13 mouse cellular contexts compared by ENCODE assay signal in the genomic region with DNA sequence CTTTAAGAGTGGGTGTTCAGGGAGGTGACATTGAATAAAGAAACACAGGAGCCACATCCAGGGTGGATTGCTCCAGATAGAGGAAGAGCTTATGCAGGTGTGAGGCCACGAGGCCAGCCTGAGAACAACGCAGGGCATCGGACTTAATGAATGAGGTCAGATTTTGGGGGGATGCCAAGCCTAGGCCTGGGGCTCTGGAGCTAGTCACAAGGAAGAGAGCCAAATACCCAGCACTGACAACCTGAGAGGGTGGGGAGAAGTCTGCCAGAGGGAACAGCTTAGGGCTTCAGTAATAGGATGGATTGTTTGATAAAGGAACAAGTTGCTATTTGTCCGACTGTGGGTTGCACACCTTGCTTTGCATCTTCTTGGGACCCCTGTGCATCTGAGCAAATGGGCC.
DNase-seq lines count a peak whose midpoint lies in the region; ATAC-seq and TF ChIP-seq lines count a peak whose summit lies in the region.
"Had no signal": no experiment of that assay in that cellular context is flagged by ENCODE, and none has a peak within 500 bp of the region (broad histone marks: within the 10 kb centered on the region; RNA-seq: fewer than 3 reads in every experiment).

No protein-coding gene starts in this region.

- ATAC-seq in frontal cortex, adult (ENCODE audit: low TSS enrichment) = peak; percentile 47; the same call in 1 of the 2 replicates
- no peak for ATAC-seq in stomach, postnatal 0 days (ENCODE audit: low FRiP score, low TSS enrichment)

- no peak for TF ChIP-seq EP300 in stomach, postnatal 0 days (optimal IDR thresholded peaks at IDR 0.05)

- H3K4me2 ChIP-seq in stomach, postnatal 0 days (replicated peaks; ENCODE audit: low read depth) = no peak overlapping the region
- H3K4me2 ChIP-seq: hindbrain, embryonic 15.5 days; limb, embryonic 13.5 days; lung, embryonic 14.5 days had no signal

- no peaks in the 10 kb centered on the region for H3K4me1 ChIP-seq in stomach, postnatal 0 days (replicated peaks; ENCODE audit: control insufficient read depth, insufficient read depth)

- no peak for DNase-seq in frontal cortex, postnatal 10 days (ENCODE audit: low spot score in 2 of 2)
- peak; percentile 54 for DNase-seq in retina, postnatal 1 day
- DNase-seq in retina, embryonic 14.5 days (ENCODE audit: low spot score) = no peak
- peak; percentile 34 for DNase-seq in cerebellum, adult 8-10 months
- DNase-seq in stomach, postnatal 0 days (ENCODE audit: low spot score) = no peak
- DNase-seq in frontal cortex, postnatal 25 days (ENCODE audit: low spot score in 2 of 2) = no peak
- DNase-seq in neural tube, embryonic 10.5 days (ENCODE audit: extremely low spot score, low spot score) = no peak
- DNase-seq: layer of hippocampus, adult 9-11 months; lung, embryonic 14.5 days; right cerebral cortex, adult 18-20 months had no signal

- H3K9ac ChIP-seq in stomach, postnatal 0 days (ENCODE audit: low read length) = 0 out of 2 replicates have a peak overlapping the region, but pooled peaks have one; percentile 18
- H3K9ac ChIP-seq: hindbrain, embryonic 15.5 days; limb, embryonic 13.5 days; lung, embryonic 14.5 days had no signal

- no peaks in the 10 kb centered on the region for H3K27me3 ChIP-seq in stomach, postnatal 0 days (ENCODE audit: control insufficient read depth, insufficient read depth, low read length)

- 44% methylated on average over 4 of the region's 4 CpGs for WGBS in stomach, postnatal 0 days

- H3K9me3 ChIP-seq in stomach, postnatal 0 days (ENCODE audit: control insufficient read depth, low read length) = no peaks in the 10 kb centered on the region
- H3K9me3 ChIP-seq: hindbrain, embryonic 15.5 days; limb, embryonic 13.5 days had no signal

- no peak overlapping the region for H3K4me3 ChIP-seq in stomach, postnatal 0 days (ENCODE audit: low read depth, low read length)
- H3K4me3 ChIP-seq: hindbrain, embryonic 15.5 days; limb, embryonic 13.5 days had no signal

- H3K36me3 ChIP-seq in stomach, postnatal 0 days (ENCODE audit: control insufficient read depth, insufficient read depth, low read length) = no peaks in the 10 kb centered on the region
- H3K36me3 ChIP-seq: hindbrain, embryonic 15.5 days; limb, embryonic 13.5 days had no signal

- no peak overlapping the region for H3K27ac ChIP-seq in stomach, postnatal 0 days (replicated peaks)
- H3K27ac ChIP-seq: hindbrain, embryonic 15.5 days; limb, embryonic 13.5 days had no signal

- no peak for TF ChIP-seq CTCF in stomach, postnatal 0 days (IDR thresholded peaks at IDR 0.05; ENCODE audit: low read depth)

Comparison
In these comparisons a context has a peak if more than half of its experiments do, and no peak if none do; other contexts are left out.
1. DNase-seq: peak in retina, postnatal 1 day (single experiment) and cerebellum, adult 8-10 months (single experiment); none in frontal cortex, postnatal 10 days (0 of 2), retina, embryonic 14.5 days (single experiment), stomach, postnatal 0 days (single experiment), frontal cortex, postnatal 25 days (0 of 2) and neural tube, embryonic 10.5 days (single experiment).